Mouse (Mus musculus) kidney, embryonic 14.5 days (tissue): ENCODE measurements around the gene Asap2. TPM values are rescaled to one million over a fixed set of nuclear protein-coding genes. Genes with fewer than 3 reads are reported as not detected.
A peak's percentile ranks its signal among the peaks of the same experiment; 100 is the strongest.

ENCODE experiments used
- ATAC-seq: fragments of 200-750 bp; cut with Nextera tagmentation; 2 replicates; pipeline ENCODE4 v1.8.0; 2017; ENCODE audit warnings: moderate number of reproducible peaks, mild to moderate bottlenecking, moderate TSS enrichment, moderate library complexity; ENCODE audit not compliant: low FRiP score, low TSS enrichment
- H3K27ac ChIP-seq: fragments of 300-500 bp; sonication (generic); 2 replicates; pipeline ENCODE4 v1.5.1; 2014; ENCODE audit warnings: low read depth, mild to moderate bottlenecking, low read length, moderate library complexity, mixed read lengths
- H3K27me3 ChIP-seq: fragments of 300-500 bp; sonication (generic); 2 replicates; pipeline ENCODE4 v1.6.1; 2014; ENCODE audit warnings: mild to moderate bottlenecking, low read length; ENCODE audit not compliant: control insufficient read depth, insufficient read depth
- H3K36me3 ChIP-seq: fragments of 300-500 bp; sonication (generic); 2 replicates; pipeline ENCODE4 v1.6.1; 2014; ENCODE audit warnings: low read length, mixed read lengths; ENCODE audit not compliant: control insufficient read depth, insufficient read depth
- H3K4me1 ChIP-seq: fragments of 300-500 bp; sonication (generic); 2 replicates; pipeline ENCODE4 v1.6.1; 2014; ENCODE audit warnings: low read length, mixed read lengths; ENCODE audit not compliant: control insufficient read depth, insufficient read depth
- H3K4me2 ChIP-seq: fragments of 300-500 bp; sonication (generic); replicated peaks from 2 replicates; pipeline ENCODE4 v1.6.1; 2014; ENCODE audit warnings: low read depth, mild to moderate bottlenecking, low read length
- H3K4me3 ChIP-seq: fragments of 300-500 bp; sonication (generic); 2 replicates; pipeline ENCODE4 v1.5.1; 2014; ENCODE audit warnings: mild to moderate bottlenecking, low read length
- H3K9ac ChIP-seq: fragments of 300-500 bp; sonication (generic); 2 replicates; pipeline ENCODE4 v1.6.1; 2014; ENCODE audit warnings: low read depth, mild to moderate bottlenecking, low read length, moderate library complexity
- H3K9me3 ChIP-seq: fragments of 300-500 bp; sonication (generic); 2 replicates; pipeline ENCODE4 v1.6.1; 2016; ENCODE audit warnings: low read length; ENCODE audit not compliant: control insufficient read depth
- WGBS: fragments of 180-500 bp; shearing (Covaris S2); extraction: QIAGEN DNeasy Blood & Tissue Kit; methylation state at CpG from one replicate; pipeline ENCODE4 v1.1.7; 2014; 5-methylcytosine and 5-hydroxymethylcytosine counted together
- polyA plus RNA-seq: library from polyadenylated mRNA; unstranded; fragments of >200 nt; fragmentation: Nextera tagmentation; extraction: Ambion mirVana; gene quantifications from 2 replicates; pipeline ENCODE4 v1.2.1, GENCODE M21; 2014

Asap2 gene
- polyA plus RNA-seq, 1 experiment from 2014 or later = 15.0 TPM

DNA sequence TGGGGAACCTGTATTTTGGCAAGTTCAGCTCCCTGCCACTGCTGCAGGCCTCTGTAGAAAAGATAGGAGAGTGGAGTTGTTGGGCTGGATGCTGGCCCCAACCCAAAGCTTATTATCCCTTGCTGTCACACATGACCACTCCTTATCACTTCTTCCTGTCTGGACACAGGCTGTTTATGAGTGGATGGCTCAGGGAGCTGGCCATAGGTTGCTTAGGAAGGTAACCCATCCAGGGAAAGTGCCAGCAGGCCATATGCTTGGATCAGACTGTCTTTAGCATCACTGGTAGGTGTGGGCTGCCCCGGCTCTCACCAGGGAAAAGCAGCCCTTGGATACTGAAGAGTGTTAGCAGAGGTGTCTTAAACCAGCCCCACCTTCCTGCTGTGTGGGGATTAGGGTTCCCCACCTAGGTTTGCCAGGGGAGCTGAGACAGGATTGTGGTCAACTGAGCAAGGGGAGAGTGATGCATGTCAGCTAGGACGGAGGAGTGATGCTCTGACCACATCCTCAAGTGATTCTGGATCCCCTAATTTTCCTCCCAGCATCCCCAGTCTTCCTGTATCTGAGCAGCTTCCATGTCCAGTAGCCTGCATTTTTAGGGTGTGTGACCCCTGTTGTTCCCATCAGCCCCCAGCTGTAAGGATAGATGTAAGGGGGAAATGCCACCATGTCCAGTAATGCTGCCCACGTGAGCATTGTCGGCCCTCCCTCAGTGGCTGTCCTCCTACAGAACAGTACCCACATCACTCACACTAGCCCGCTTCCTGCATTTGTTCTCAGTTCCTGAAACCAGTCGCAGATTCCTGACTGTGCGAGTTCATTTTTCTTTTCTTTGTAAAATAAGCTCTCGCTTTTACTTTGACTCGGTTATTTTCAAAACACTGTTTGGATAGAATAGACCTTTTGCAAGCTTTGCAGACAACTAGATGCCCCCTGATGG, 138.9 kb downstream of the Asap2 start:
- H3K9ac ChIP-seq = no peak overlapping the region
- no peak for ATAC-seq
- H3K4me2 ChIP-seq = no peak overlapping the region
- H3K27ac ChIP-seq = no peak overlapping the region
- no peaks in the 10 kb centered on the region for H3K9me3 ChIP-seq
- no peaks in the 10 kb centered on the region for H3K36me3 ChIP-seq
- no peaks in the 10 kb centered on the region for H3K27me3 ChIP-seq
- 69% methylated on average over 9 of the region's 9 CpGs for WGBS
- peaks cover 57% of the 10 kb centered on the region for H3K4me1 ChIP-seq
- H3K4me3 ChIP-seq = no peak overlapping the region

DNA sequence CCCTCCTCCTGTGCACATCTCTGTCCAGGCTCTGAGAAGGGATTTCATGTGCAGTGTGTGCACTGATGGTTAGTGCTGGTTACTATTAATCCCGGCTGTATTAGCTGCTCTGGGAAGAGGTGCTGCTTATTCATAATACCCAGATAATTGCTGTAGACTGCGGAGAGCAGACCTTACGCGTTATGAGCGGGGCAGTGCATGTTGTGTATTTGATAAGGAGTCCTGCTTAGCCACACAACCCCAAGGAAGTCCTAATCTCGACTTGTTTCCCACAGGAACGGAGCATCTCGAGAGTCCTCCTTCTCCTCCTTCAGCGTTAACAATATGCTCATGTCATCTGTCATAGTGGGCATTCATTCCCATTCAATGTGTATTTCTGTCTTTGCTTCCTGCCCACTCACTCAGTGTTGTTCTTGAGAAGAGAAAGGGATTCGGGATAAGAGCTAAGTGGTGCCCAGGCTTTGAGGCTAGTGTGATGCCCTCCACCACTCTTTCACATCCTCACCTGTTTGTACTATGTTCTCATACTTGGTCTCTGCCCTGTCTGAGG, 140.1 kb downstream of the Asap2 start:
- H3K4me2 ChIP-seq = no peak overlapping the region
- no peaks in the 10 kb centered on the region for H3K9me3 ChIP-seq
- H3K9ac ChIP-seq = no peak overlapping the region
- no peaks in the 10 kb centered on the region for H3K36me3 ChIP-seq
- H3K27me3 ChIP-seq = no peaks in the 10 kb centered on the region
- H3K4me3 ChIP-seq = no peak overlapping the region
- H3K27ac ChIP-seq = no peak overlapping the region
- WGBS = 86% methylated on average over 10 of the region's 10 CpGs
- peaks cover 63% of the 10 kb centered on the region for H3K4me1 ChIP-seq
- no peak for ATAC-seq

DNA sequence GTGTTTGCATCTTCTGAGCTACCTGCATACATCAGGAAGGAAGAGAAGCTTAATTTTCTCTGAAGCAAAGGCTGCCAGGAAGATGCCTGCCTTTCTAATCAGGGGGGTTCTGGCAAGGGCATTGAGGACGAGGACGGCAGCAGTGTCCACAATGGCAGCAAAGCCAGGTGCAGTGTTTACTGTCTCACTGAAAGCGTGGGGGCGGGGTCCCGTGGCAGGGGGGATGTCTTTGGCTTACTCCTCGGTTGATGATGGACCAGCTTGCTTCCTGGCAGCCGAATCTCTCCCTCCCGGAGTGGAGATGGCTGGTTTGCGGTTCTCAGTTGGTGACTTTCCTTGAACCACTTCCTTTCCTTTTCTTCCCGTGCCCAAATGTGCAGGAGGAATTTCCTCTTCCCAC, 142.3 kb downstream of the Asap2 start:
- no peak for ATAC-seq
- Histone ChIP-seq H3K27ac (no peak overlapping the region), H3K9me3 (no peaks in the 10 kb centered on the region), H3K4me2 (no peak overlapping the region), H3K36me3 (no peaks in the 10 kb centered on the region), H3K27me3 (no peaks in the 10 kb centered on the region), H3K4me1 (peaks cover 64% of the 10 kb centered on the region), H3K4me3 (no peak overlapping the region), H3K9ac (no peak overlapping the region)
- 37% methylated on average over 10 of the region's 10 CpGs for WGBS

DNA sequence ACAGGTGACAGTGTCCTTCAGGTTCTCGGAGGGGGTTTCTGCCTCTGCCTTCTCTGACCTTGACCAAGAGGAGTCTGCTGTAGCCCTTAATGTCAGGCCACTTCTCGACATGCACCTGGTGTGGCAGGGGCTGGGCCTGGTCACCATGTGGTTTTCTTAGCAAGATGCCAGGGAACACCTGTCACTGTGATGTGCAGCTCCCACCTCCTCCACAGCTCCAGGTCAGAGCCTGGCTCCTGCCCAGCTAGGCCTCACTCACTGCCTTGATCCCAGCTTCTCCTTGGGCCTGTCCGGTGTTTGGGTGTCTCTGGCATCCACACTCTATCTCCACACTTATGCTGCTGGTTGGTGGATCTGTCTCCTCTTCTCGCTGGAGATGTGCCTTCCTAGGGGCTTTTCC, 142.8 kb downstream of the Asap2 start:
- H3K4me2 ChIP-seq = no peak overlapping the region
- H3K27me3 ChIP-seq = no peaks in the 10 kb centered on the region
- ATAC-seq = no peak
- H3K4me1 ChIP-seq = peaks cover 61% of the 10 kb centered on the region
- no peaks in the 10 kb centered on the region for H3K36me3 ChIP-seq
- H3K9ac ChIP-seq = no peak overlapping the region
- WGBS = 47% methylated on average over 4 of the region's 4 CpGs
- H3K27ac ChIP-seq = no peak overlapping the region
- H3K9me3 ChIP-seq = no peaks in the 10 kb centered on the region
- no peak overlapping the region for H3K4me3 ChIP-seq

DNA sequence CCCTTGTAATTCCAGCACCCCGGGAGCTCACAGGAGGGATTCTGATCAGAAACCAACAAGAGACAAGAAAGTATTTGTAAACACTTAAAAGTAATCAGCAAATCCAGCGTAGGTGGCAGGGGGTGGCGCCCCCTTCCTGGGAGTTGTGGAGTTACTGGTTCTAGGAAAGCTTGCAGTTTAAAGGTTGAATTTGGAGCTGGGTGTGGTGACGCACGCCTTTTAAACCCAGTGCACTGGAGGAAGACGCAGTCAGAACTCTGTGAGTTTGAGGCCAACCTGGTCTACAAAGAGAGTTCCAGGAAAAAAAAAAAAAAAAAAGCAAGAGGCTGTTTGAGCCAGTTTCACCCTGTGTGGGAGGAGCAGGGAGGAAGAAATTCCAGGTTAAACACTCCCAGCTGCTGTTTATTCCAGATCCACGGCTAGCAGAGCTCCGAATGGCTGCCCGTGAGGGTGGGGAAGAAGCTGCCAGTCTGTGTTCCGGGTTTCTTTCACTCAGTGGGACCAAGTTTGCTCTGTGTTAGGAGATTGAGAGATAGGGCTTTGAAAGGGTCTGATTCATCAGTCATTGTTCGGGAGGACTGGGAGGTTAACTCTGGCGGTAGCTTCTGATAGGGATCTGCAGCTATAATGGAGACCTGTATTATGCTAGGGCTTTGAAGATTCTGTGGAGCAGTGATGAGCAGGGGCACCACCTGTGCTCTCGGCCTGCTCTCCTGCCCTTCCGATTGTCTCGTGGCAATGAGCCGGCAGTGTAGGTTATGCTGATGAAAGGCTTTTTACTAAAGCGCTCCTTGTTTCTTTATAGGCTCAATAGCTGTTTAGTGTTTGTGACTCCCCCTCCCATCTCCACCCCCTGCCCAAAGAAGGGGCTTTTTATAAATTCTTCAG, 144.0 kb downstream of the Asap2 start:
- ATAC-seq = no peak
- no peaks in the 10 kb centered on the region for H3K36me3 ChIP-seq
- H3K27ac ChIP-seq = no peak overlapping the region; the same call in 1 of the 2 replicates
- 50% methylated on average over 17 of the region's 17 CpGs for WGBS
- H3K4me1 ChIP-seq = peaks cover 60% of the 10 kb centered on the region
- H3K9me3 ChIP-seq = no peaks in the 10 kb centered on the region
- no peak overlapping the region for H3K9ac ChIP-seq
- H3K27me3 ChIP-seq = no peaks in the 10 kb centered on the region
- no peak overlapping the region for H3K4me2 ChIP-seq
- H3K4me3 ChIP-seq = no peak overlapping the region

DNA sequence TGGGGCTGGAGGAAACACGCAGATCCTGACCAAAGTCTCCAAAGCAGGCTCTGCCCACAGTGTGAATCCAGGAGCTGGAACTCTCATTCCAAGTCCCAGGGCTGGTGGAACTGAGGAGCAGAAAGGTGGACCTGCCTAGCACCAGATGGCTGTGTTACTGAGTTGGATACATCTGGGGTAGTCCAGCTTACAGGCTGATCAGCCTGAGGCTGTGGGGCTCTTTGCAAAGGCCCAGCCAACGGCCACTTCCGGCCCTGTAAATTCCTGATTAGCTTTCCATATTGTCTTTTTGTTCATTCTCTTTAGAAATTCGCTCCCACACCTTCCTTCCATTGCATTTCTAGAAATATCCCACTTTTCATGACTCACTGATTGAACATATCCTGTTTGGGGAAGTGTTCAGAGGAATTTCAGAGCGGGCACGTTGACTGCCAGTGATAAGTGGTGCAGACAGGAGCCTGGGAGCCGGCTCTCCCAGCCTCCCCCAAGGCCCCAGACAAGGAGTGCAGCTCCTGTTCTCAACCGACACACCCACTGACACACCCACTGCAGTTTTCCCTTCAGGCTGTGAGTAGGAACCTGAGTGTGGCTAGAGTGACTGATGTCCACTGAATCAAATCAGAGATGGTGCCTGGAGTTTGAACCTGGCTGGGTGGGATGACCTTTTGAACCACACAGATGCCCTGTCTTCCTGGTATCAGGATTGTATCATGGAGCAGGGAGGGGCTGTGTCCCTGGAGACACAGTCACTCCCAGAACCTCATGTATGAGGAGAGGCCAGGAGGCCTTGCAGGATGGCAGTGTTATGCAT, 145.6 kb downstream of the Asap2 start:
- Histone ChIP-seq H3K27me3 (no peaks in the 10 kb centered on the region), H3K36me3 (no peaks in the 10 kb centered on the region), H3K4me3 (no peak overlapping the region), H3K9me3 (no peaks in the 10 kb centered on the region), H3K4me2 (no peak overlapping the region), H3K27ac (peak overlapping the region; percentile 69; the same call in 1 of the 2 replicates), H3K4me1 (peaks cover 58% of the 10 kb centered on the region), H3K9ac (no peak overlapping the region)
- 41% methylated on average over 8 of the region's 8 CpGs for WGBS
- ATAC-seq = peak; percentile 55

DNA sequence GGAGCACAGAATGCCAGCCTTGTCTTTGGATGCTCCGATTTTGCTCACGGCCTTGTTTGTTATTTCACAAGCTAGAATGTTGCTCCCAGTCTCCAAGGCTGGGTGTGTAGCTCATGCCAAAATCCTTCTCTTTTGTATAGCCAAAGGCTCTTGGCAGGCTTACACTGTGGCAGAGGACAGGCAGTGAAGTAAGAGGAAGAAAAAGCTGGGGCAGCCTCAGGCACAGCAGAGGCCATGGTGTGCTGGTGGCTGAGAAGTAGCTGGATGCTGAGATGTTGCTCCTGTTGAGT, 146.1 kb downstream of the Asap2 start:
- 69% methylated on average over 2 of the region's 2 CpGs for WGBS
- Histone ChIP-seq H3K4me3 (no peak overlapping the region), H3K27ac (peak overlapping the region; percentile 69; the same call in 1 of the 2 replicates), H3K4me2 (no peak overlapping the region), H3K9ac (no peak overlapping the region), H3K4me1 (peaks cover 57% of the 10 kb centered on the region), H3K27me3 (no peaks in the 10 kb centered on the region), H3K9me3 (no peaks in the 10 kb centered on the region), H3K36me3 (no peaks in the 10 kb centered on the region)
- ATAC-seq = no peak

DNA sequence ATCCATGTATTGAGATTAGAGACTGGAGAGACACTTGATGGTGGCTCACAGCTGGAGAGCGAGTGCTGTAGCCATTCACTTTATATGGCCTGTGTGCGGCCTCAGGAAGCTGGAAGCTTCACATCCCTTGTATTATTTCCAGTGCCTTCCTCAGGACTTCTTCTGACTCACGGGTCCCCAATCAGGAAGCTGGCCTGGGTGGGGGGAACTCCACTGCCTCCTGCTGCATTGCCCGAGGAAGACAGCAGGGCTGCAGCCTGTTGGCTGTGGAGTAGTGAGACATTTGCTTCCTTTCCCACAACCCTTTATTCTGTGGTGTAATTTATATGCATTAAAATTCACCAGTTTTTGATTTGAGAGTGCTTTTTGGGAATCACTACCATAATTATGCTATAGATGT, 149.3 kb downstream of the Asap2 start:
- Histone ChIP-seq H3K27ac (no peak overlapping the region), H3K9me3 (no peaks in the 10 kb centered on the region), H3K4me2 (no peak overlapping the region), H3K36me3 (no peaks in the 10 kb centered on the region), H3K27me3 (no peaks in the 10 kb centered on the region), H3K4me1 (peaks cover 34% of the 10 kb centered on the region), H3K4me3 (no peak overlapping the region), H3K9ac (no peak overlapping the region)
- WGBS = 52% methylated on average over 4 of the region's 4 CpGs
- ATAC-seq = no peak
